Mouse (Mus musculus): ENCODE results near the gene Zfp523. TPM values are rescaled to one million over a fixed set of nuclear protein-coding genes. Genes with fewer than 3 reads are reported as not detected.

Gene Zfp523
- 66.2 and 77.1 TPM in 2 replicates for polyA plus RNA-seq (2012)

GRCm38 (mm10) chr17:28176775-28177539 lies at the start of gene Zfp523:
Gene Zfp523, plus strand, starts transcription at chr17:28177129.

GRCm38 (mm10) chr17:28141771-28142699 lies 34.9 kb upstream of the Zfp523 start, which contains the start of gene Scube3:
Gene Scube3, plus strand, starts transcription at chr17:28142141.

GRCm38 (mm10) chr17:28207591-28208313 lies 30.8 kb downstream of the Zfp523 start, which contains the start of gene Def6:
Gene Def6, plus strand, starts transcription at chr17:28207778.

GRCm38 (mm10) chr17:28232475-28233060 lies 55.6 kb downstream of the Zfp523 start, which contains the start of gene Ppard:
Gene Ppard, plus strand, starts transcription at chr17:28232700.

Other genes with a start within 250 kb of the Zfp523 start
- 3.2 and 5.9 TPM in 2 replicates for gene Tcp11, start 96.5 kb upstream of the Zfp523 start, polyA plus RNA-seq (2012)
- gene Scube3, start 35.0 kb upstream of the Zfp523 start, polyA plus RNA-seq (2012) = 0.34 and 1.4 TPM in 2 replicates
- 339 and 429 TPM in 2 replicates for gene Def6, start 30.6 kb downstream of the Zfp523 start, polyA plus RNA-seq (2012)
- gene Ppard, start 55.6 kb downstream of the Zfp523 start, polyA plus RNA-seq (2012) = 18.0 and 24.5 TPM in 2 replicates
- gene Fance, start 136.4 kb downstream of the Zfp523 start, polyA plus RNA-seq (2012) = 51.2 and 69.4 TPM in 2 replicates
- 8,332 and 8,634 TPM in 2 replicates for gene Rpl10a, start 151.3 kb downstream of the Zfp523 start, polyA plus RNA-seq (2012)
- gene Tead3, start 173.7 kb downstream of the Zfp523 start, polyA plus RNA-seq (2012) = 1.3 and 1.9 TPM in 2 replicates
- gene Tulp1, start 188.1 kb downstream of the Zfp523 start, polyA plus RNA-seq (2012) = 0.29 and 0.40 TPM in 2 replicates